In genomic region chr16:92592207-92592606, GRCm38 (mm10) we compare ENCODE assay signal across 32 mouse cellular contexts.
DNase-seq lines count a peak whose midpoint lies in the region; ATAC-seq and TF ChIP-seq lines count a peak whose summit lies in the region.
"Had no signal": no experiment of that assay in that cellular context is flagged by ENCODE, and none has a peak within 500 bp of the region (broad histone marks: within the 10 kb centered on the region; RNA-seq: fewer than 3 reads in every experiment).

No protein-coding gene starts in this region.

- ATAC-seq in lung, embryonic 14.5 days (ENCODE audit: insufficient read depth), result peak; percentile 68; the same call in 1 of the 2 replicates
- ATAC-seq in embryonic facial prominence, embryonic 14.5 days (ENCODE audit: low read depth), result 0 out of 2 replicates have a peak, but pooled peaks have one; percentile 9
- ATAC-seq in limb, embryonic 12.5 days (ENCODE audit: insufficient number of reproducible peaks, insufficient read depth, low FRiP score, low TSS enrichment, low read depth), result no peak
- ATAC-seq in activated CD4-positive, CD25-positive, alpha-beta regulatory T cell, adult 4 months, result no peak
- ATAC-seq: forebrain, embryonic 13.5 days; forebrain, embryonic 16.5 days; hindbrain, postnatal 0 days; inflammation-experienced regulatory T-cells, adult 6 months; Patski had no signal

- H3K27ac ChIP-seq in lung, embryonic 14.5 days (ENCODE audit: low read depth), result no peak overlapping the region
- H3K27ac ChIP-seq in embryonic facial prominence, embryonic 14.5 days (replicated peaks; ENCODE audit: low read depth, low read length), result no peak overlapping the region
- H3K27ac ChIP-seq in limb, embryonic 12.5 days, result peak overlapping the region; percentile 46
- H3K27ac ChIP-seq: embryonic facial prominence, embryonic 12.5 days; forebrain, embryonic 10.5 days; forebrain, embryonic 13.5 days; gastrocnemius, adult 2 months; heart, embryonic 15.5 days; hindbrain, embryonic 10.5 days; hindbrain, embryonic 14.5 days; hindbrain, postnatal 0 days had no signal

- H3K4me1 ChIP-seq in lung, embryonic 14.5 days (ENCODE audit: insufficient read depth), result no peaks in the 10 kb centered on the region
- H3K4me1 ChIP-seq in embryonic facial prominence, embryonic 14.5 days (ENCODE audit: control insufficient read depth, insufficient read depth, low read length), result no peaks in the 10 kb centered on the region; the same call in 1 of the 2 replicates
- peaks cover 16% of the 10 kb centered on the region for H3K4me1 ChIP-seq in limb, embryonic 12.5 days (replicated peaks)
- H3K4me1 ChIP-seq: forebrain, embryonic 13.5 days; heart, embryonic 12.5 days; heart, embryonic 15.5 days had no signal

- H3K9ac ChIP-seq in lung, embryonic 14.5 days, result no peak overlapping the region
- H3K9ac ChIP-seq in embryonic facial prominence, embryonic 14.5 days (ENCODE audit: low read depth, low read length), result no peak overlapping the region
- no peak overlapping the region for H3K9ac ChIP-seq in limb, embryonic 12.5 days (replicated peaks)
- H3K9ac ChIP-seq: embryonic facial prominence, embryonic 12.5 days; forebrain, embryonic 13.5 days; heart, embryonic 12.5 days; heart, embryonic 15.5 days; hindbrain, embryonic 14.5 days had no signal

- no peak for TF ChIP-seq CTCF in lung, embryonic 14.5 days (IDR thresholded peaks at IDR 0.05; ENCODE audit: low read depth)

- peak; percentile 64 for DNase-seq in lung, embryonic 14.5 days
- DNase-seq in lung, postnatal 10 days, result no peak
- DNase-seq in adipocyte (ENCODE audit: low spot score), result peak; percentile 62
- no peak for DNase-seq in embryonic facial prominence, embryonic 14.5 days (ENCODE audit: low spot score)
- DNase-seq in left cerebral cortex, postnatal 10 days (ENCODE audit: extremely low spot score in 1 of 2, low spot score in 2 of 2), result no peak
- DNase-seq in layer of hippocampus, postnatal 36 days, result no peak
- DNase-seq: adrenal gland, adult 8-10 months; adrenal gland, postnatal 25 days; B cell, adult 2 months; cerebellum, adult 18-20 months; cerebellum, adult 9-10 months; cerebellum, postnatal 14 days; gastrocnemius, adult 2 months; gastrocnemius, postnatal 14 days; heart, adult 11 months; heart, postnatal 10 days; heart, postnatal 36 days had no signal

- H3K9me3 ChIP-seq in lung, embryonic 14.5 days (ENCODE audit: low read depth, low read length), result no peaks in the 10 kb centered on the region
- no peaks in the 10 kb centered on the region for H3K9me3 ChIP-seq in embryonic facial prominence, embryonic 14.5 days (ENCODE audit: control insufficient read depth, low read length)
- H3K9me3 ChIP-seq in limb, embryonic 12.5 days, result no peaks in the 10 kb centered on the region
- H3K9me3 ChIP-seq: embryonic facial prominence, embryonic 12.5 days; forebrain, embryonic 10.5 days; forebrain, embryonic 13.5 days; G1E; heart, embryonic 12.5 days; heart, embryonic 15.5 days; hindbrain, embryonic 10.5 days had no signal

- no peak overlapping the region for H3K4me2 ChIP-seq in lung, embryonic 14.5 days
- no peak overlapping the region for H3K4me2 ChIP-seq in embryonic facial prominence, embryonic 14.5 days (ENCODE audit: low read depth, low read length)
- no peak overlapping the region for H3K4me2 ChIP-seq in limb, embryonic 12.5 days
- H3K4me2 ChIP-seq: embryonic facial prominence, embryonic 12.5 days; forebrain, embryonic 13.5 days; heart, embryonic 12.5 days; heart, embryonic 15.5 days; hindbrain, embryonic 14.5 days had no signal

- no peaks in the 10 kb centered on the region for H3K27me3 ChIP-seq in lung, embryonic 14.5 days (ENCODE audit: insufficient read depth, low read length)
- H3K27me3 ChIP-seq in embryonic facial prominence, embryonic 14.5 days (replicated peaks; ENCODE audit: control insufficient read depth, insufficient read depth, low read length), result no peaks in the 10 kb centered on the region
- no peaks in the 10 kb centered on the region for H3K27me3 ChIP-seq in limb, embryonic 12.5 days
- H3K27me3 ChIP-seq: CH12.LX; heart, embryonic 15.5 days; Patski had no signal

- WGBS in lung, embryonic 14.5 days, result 36% methylated on average over 6 of the region's 6 CpGs
- WGBS in embryonic facial prominence, embryonic 14.5 days, result 42% methylated on average over 6 of the region's 6 CpGs
- 28% methylated on average over 6 of the region's 6 CpGs for WGBS in limb, embryonic 12.5 days

- intact Hi-C loops in left cerebral cortex, postnatal 10 days (cut with DNase I), result no loop called here

- no peaks in the 10 kb centered on the region for H3K36me3 ChIP-seq in lung, embryonic 14.5 days (ENCODE audit: insufficient read depth)
- H3K36me3 ChIP-seq in embryonic facial prominence, embryonic 14.5 days (ENCODE audit: control insufficient read depth, insufficient read depth, low read length), result no peaks in the 10 kb centered on the region
- no peaks in the 10 kb centered on the region for H3K36me3 ChIP-seq in limb, embryonic 12.5 days
- H3K36me3 ChIP-seq: embryonic facial prominence, embryonic 12.5 days; forebrain, embryonic 10.5 days; G1E; heart, embryonic 12.5 days; heart, embryonic 15.5 days; hindbrain, embryonic 10.5 days had no signal

- H3K4me3 ChIP-seq in lung, embryonic 14.5 days (ENCODE audit: low read depth, low read length), result no peak overlapping the region
- H3K4me3 ChIP-seq in embryonic facial prominence, embryonic 14.5 days (ENCODE audit: low read depth, low read length), result no peak overlapping the region
- H3K4me3 ChIP-seq in limb, embryonic 12.5 days (replicated peaks), result no peak overlapping the region
- H3K4me3 ChIP-seq: embryonic facial prominence, embryonic 12.5 days; forebrain, embryonic 10.5 days; forebrain, embryonic 13.5 days; gastrocnemius, adult 2 months; heart, embryonic 12.5 days; heart, embryonic 15.5 days; hindbrain, embryonic 10.5 days had no signal

Comparison
In these comparisons a context has a peak if more than half of its experiments do, and no peak if none do; other contexts are left out.
1. DNase-seq: peak in lung, embryonic 14.5 days (single experiment) and adipocyte (single experiment); none in lung, postnatal 10 days (single experiment), embryonic facial prominence, embryonic 14.5 days (single experiment), left cerebral cortex, postnatal 10 days (0 of 2) and layer of hippocampus, postnatal 36 days (0 of 2).
2. ATAC-seq: peak in lung, embryonic 14.5 days (single experiment) and embryonic facial prominence, embryonic 14.5 days (single experiment); none in limb, embryonic 12.5 days (single experiment) and activated CD4-positive, CD25-positive, alpha-beta regulatory T cell, adult 4 months (single experiment).